Mouse (Mus musculus): ENCODE measurements at regions not wholly inside any gene's neighbourhood (a gene's known extent, or its start where the extent isn't known, plus 50 kb on each side); places are given as distances from the start of the nearest gene placed in this dataset.

DNA sequence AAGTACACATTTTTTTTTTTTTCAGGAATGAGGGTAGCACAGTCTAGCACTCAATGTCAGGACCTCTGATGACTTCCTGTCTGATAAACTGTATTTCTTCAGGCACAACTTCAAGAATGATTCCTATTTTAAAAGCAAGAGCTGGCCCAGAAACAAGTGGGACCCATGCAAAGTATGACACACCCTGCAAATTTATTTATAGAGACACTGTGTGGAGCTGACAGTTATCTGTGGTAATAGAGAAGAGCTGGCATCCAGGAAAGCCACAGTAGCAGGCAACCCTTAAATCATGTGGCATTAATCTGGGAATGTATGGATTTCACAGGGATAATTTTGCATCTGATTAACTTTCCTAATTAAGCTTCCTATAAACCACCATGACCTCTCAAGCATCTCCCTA is 216.6 kb upstream of the Large1 start:
- no peak for TF ChIP-seq CTCF (IDR thresholded peaks at IDR 0.05; ENCODE audit: low read depth)
- no peak for TF ChIP-seq EP300 (optimal IDR thresholded peaks at IDR 0.05)
